Mouse (Mus musculus): Measurements from ENCODE around the gene Syngap1. TPM values are rescaled to one million over a fixed set of nuclear protein-coding genes. Genes with fewer than 3 reads are reported as not detected.

Gene Syngap1
- polyA plus RNA-seq, 1 experiment = 7.6 TPM

- TF ChIP-seq POLR2A (IDR thresholded peaks at IDR 0.05; ENCODE audit: control insufficient read depth, extremely low read depth, insufficient read depth, low read length, poor library complexity) (no peak), CTCF (IDR thresholded peaks at IDR 0.05; ENCODE audit: borderline replicate concordance, control insufficient read depth, extremely low read depth, insufficient read depth, low read length, poor library complexity) (no peak)
- no peaks in the 10 kb centered on the region for H3K36me3 ChIP-seq (ENCODE audit: control insufficient read depth, insufficient read depth, low read length)
- peaks cover 10% of the 10 kb centered on the region; the same call in 1 of the 2 replicates for H3K27me3 ChIP-seq (ENCODE audit: control insufficient read depth, insufficient read depth, low read length)
- no peak for DNase-seq
- H3K4me1 ChIP-seq (replicated peaks; ENCODE audit: control insufficient read depth, insufficient read depth, low read length) = peaks cover 30% of the 10 kb centered on the region
- no peak overlapping the region for H3K27ac ChIP-seq (ENCODE audit: control insufficient read depth, insufficient read depth, low read length)
- WGBS = 90% methylated on average over 5 of the region's 5 CpGs
- H3K4me3 ChIP-seq (ENCODE audit: control insufficient read depth, insufficient read depth, low read length) = no peak overlapping the region
These were observed 8.8 kb downstream of the Syngap1 start for GRCm38 (mm10) chr17:26949866-26950265.

- H3K27me3 ChIP-seq (ENCODE audit: control insufficient read depth, insufficient read depth, low read length) = peaks cover 10% of the 10 kb centered on the region; the same call in 1 of the 2 replicates
- peaks cover 30% of the 10 kb centered on the region for H3K4me1 ChIP-seq (replicated peaks; ENCODE audit: control insufficient read depth, insufficient read depth, low read length)
- no peaks in the 10 kb centered on the region for H3K36me3 ChIP-seq (ENCODE audit: control insufficient read depth, insufficient read depth, low read length)
- no peak overlapping the region for H3K4me3 ChIP-seq (ENCODE audit: control insufficient read depth, insufficient read depth, low read length)
- H3K27ac ChIP-seq (ENCODE audit: control insufficient read depth, insufficient read depth, low read length) = no peak overlapping the region
- DNase-seq = no peak
- TF ChIP-seq CTCF (IDR thresholded peaks at IDR 0.05; ENCODE audit: borderline replicate concordance, control insufficient read depth, extremely low read depth, insufficient read depth, low read length, poor library complexity) = no peak
- no peak for TF ChIP-seq POLR2A (IDR thresholded peaks at IDR 0.05; ENCODE audit: control insufficient read depth, extremely low read depth, insufficient read depth, low read length, poor library complexity)
- 71% methylated on average over 7 of the region's 7 CpGs for WGBS
These were observed 9.7 kb downstream of the Syngap1 start for GRCm38 (mm10) chr17:26950560-26951288.

DNA sequence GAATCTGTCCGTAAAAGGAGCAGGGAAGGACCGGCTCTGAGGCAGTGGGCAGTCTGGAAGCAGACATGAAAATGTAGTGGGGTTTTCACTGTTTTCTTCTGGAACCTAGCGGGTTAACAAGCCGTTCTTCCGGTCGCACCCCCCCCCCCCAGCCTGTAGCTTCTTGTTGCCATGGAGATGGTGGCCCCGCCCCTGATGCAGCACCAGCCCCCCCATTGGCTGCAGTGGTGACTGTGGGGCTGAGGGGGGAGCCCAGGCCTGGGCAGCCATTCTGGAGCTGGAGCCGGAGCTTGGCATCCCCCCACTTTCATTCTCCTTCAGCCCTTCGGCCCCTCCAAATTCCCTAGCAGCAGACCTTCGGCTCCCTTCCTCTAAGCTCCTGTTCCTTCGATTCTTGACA lies 10.4 kb downstream of the Syngap1 start:
- DNase-seq = peak; percentile 77
- H3K4me1 ChIP-seq (replicated peaks; ENCODE audit: control insufficient read depth, insufficient read depth, low read length) = peaks cover 27% of the 10 kb centered on the region
- TF ChIP-seq POLR2A (IDR thresholded peaks at IDR 0.05; ENCODE audit: control insufficient read depth, extremely low read depth, insufficient read depth, low read length, poor library complexity) = no peak
- no peak for TF ChIP-seq CTCF (IDR thresholded peaks at IDR 0.05; ENCODE audit: borderline replicate concordance, control insufficient read depth, extremely low read depth, insufficient read depth, low read length, poor library complexity)
- H3K27ac ChIP-seq (ENCODE audit: control insufficient read depth, insufficient read depth, low read length) = no peak overlapping the region
- H3K4me3 ChIP-seq (ENCODE audit: control insufficient read depth, insufficient read depth, low read length) = peak overlapping the region; percentile 25
- H3K36me3 ChIP-seq (ENCODE audit: control insufficient read depth, insufficient read depth, low read length) = no peaks in the 10 kb centered on the region
- H3K27me3 ChIP-seq (ENCODE audit: control insufficient read depth, insufficient read depth, low read length) = peaks cover 9% of the 10 kb centered on the region; the same call in 1 of the 2 replicates
- WGBS = 12% methylated on average over 11 of the region's 11 CpGs

- WGBS = 51% methylated on average over 23 of the region's 23 CpGs
- H3K27me3 ChIP-seq (ENCODE audit: control insufficient read depth, insufficient read depth, low read length) = peaks cover 6% of the 10 kb centered on the region; the same call in 1 of the 2 replicates
- DNase-seq = no peak
- peaks cover 24% of the 10 kb centered on the region for H3K4me1 ChIP-seq (replicated peaks; ENCODE audit: control insufficient read depth, insufficient read depth, low read length)
- TF ChIP-seq POLR2A (IDR thresholded peaks at IDR 0.05; ENCODE audit: control insufficient read depth, extremely low read depth, insufficient read depth, low read length, poor library complexity) = no peak
- TF ChIP-seq CTCF (IDR thresholded peaks at IDR 0.05; ENCODE audit: borderline replicate concordance, control insufficient read depth, extremely low read depth, insufficient read depth, low read length, poor library complexity) = no peak
- H3K27ac ChIP-seq (ENCODE audit: control insufficient read depth, insufficient read depth, low read length) = no peak overlapping the region
- peak overlapping the region; percentile 34 for H3K4me3 ChIP-seq (ENCODE audit: control insufficient read depth, insufficient read depth, low read length)
- no peaks in the 10 kb centered on the region for H3K36me3 ChIP-seq (ENCODE audit: control insufficient read depth, insufficient read depth, low read length)
These were observed 11.2 kb downstream of the Syngap1 start for GRCm38 (mm10) chr17:26951952-26952877.

- TF ChIP-seq CTCF (IDR thresholded peaks at IDR 0.05; ENCODE audit: borderline replicate concordance, control insufficient read depth, extremely low read depth, insufficient read depth, low read length, poor library complexity) (no peak), POLR2A (IDR thresholded peaks at IDR 0.05; ENCODE audit: control insufficient read depth, extremely low read depth, insufficient read depth, low read length, poor library complexity) (no peak)
- H3K4me3 ChIP-seq (ENCODE audit: control insufficient read depth, insufficient read depth, low read length) = no peak overlapping the region
- H3K36me3 ChIP-seq (ENCODE audit: control insufficient read depth, insufficient read depth, low read length) = no peaks in the 10 kb centered on the region
- H3K4me1 ChIP-seq (replicated peaks; ENCODE audit: control insufficient read depth, insufficient read depth, low read length) = peaks cover 23% of the 10 kb centered on the region
- peaks cover 6% of the 10 kb centered on the region; the same call in 1 of the 2 replicates for H3K27me3 ChIP-seq (ENCODE audit: control insufficient read depth, insufficient read depth, low read length)
- DNase-seq = no peak
- H3K27ac ChIP-seq (ENCODE audit: control insufficient read depth, insufficient read depth, low read length) = no peak overlapping the region
- 72% methylated on average over 6 of the region's 6 CpGs for WGBS
These were observed 12.1 kb downstream of the Syngap1 start for GRCm38 (mm10) chr17:26953201-26953600.

DNA sequence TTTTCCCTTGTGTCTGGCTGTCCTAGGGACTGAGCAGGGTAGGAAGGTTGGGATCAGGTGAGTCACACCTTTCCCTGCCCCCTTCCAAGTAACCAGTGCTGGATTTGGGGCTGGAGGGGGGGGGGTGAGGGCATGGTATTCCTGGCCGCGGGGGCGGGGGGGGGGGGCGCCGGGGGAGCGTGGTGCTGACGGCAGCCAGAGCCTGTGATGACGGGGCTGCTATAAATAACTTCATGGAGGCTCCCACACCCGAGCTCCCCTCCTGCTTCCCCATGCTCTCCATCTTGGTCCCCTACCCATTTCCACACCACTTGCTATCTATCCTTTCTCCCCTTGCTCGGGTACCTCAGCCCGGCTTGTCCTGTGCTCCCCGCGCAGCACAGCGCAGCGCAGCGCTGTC lies 12.7 kb downstream of the Syngap1 start:
- Histone ChIP-seq H3K27me3 (ENCODE audit: control insufficient read depth, insufficient read depth, low read length) (peaks cover 6% of the 10 kb centered on the region; the same call in 1 of the 2 replicates), H3K27ac (ENCODE audit: control insufficient read depth, insufficient read depth, low read length) (no peak overlapping the region), H3K4me3 (ENCODE audit: control insufficient read depth, insufficient read depth, low read length) (no peak overlapping the region), H3K4me1 (replicated peaks; ENCODE audit: control insufficient read depth, insufficient read depth, low read length) (peaks cover 20% of the 10 kb centered on the region), H3K36me3 (ENCODE audit: control insufficient read depth, insufficient read depth, low read length) (no peaks in the 10 kb centered on the region)
- DNase-seq = no peak
- no peak for TF ChIP-seq CTCF (IDR thresholded peaks at IDR 0.05; ENCODE audit: borderline replicate concordance, control insufficient read depth, extremely low read depth, insufficient read depth, low read length, poor library complexity)
- no peak for TF ChIP-seq POLR2A (IDR thresholded peaks at IDR 0.05; ENCODE audit: control insufficient read depth, extremely low read depth, insufficient read depth, low read length, poor library complexity)
- 72% methylated on average over 16 of the region's 16 CpGs for whole genome bisulfite sequencing
